Mouse (Mus musculus): ENCODE measurements at regions not wholly inside any gene's neighbourhood (a gene's known extent, or its start where the extent isn't known, plus 50 kb on each side); places are given as distances from the start of the nearest gene placed in this dataset.

DNA sequence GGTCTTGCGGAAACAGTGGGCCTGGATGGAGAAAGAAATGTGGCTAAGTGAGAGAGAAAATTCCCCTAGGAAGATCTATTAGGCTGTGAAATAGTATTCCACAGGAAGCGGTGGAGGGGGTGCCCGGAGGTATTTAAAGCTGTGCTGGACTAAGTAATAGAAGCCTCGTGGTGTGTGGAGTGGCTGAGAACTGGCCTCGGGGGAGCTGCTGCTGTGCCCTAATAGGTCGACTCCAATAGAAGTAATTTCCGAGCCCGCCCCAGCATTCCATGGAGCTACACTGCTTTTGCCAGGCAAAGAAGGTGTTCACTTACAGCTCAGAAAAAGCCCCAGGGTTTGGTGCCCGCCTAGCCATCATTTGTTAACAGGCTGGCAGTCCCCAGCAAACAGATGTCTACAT is 317.1 kb upstream of the Zmiz1 start:
- no peak for ATAC-seq
- 49% methylated on average over 9 of the region's 9 CpGs for WGBS

DNA sequence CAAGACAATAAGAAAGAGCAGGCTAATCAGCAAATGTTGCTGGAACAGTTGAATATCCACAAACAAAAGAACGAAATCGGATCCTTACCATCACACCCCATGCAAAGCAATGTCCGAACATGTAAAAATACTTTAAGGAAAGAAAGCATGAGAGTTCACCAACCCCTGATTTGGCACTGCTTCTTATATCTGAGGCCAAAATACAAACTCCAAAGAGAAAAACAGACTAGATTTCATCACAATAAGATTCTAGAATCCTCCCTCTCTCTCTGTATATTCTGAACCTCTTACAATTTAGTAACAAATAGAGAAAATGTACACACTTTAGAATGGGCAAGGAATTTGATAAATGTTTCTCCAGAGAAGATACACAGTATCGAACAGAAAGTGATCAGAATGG is 315.9 kb upstream of the Zmiz1 start:
- Histone ChIP-seq H3K27ac (ENCODE audit: low read length) (no peak overlapping the region), H3K9ac (ENCODE audit: low read depth, low read length) (no peak overlapping the region), H3K9me3 (ENCODE audit: control insufficient read depth, low read length) (no peaks in the 10 kb centered on the region), H3K4me3 (ENCODE audit: low read length) (no peak overlapping the region), H3K4me2 (ENCODE audit: low read depth, low read length) (no peak overlapping the region), H3K4me1 (ENCODE audit: control insufficient read depth, insufficient read depth, low read length) (peaks cover 17% of the 10 kb centered on the region), H3K27me3 (replicated peaks; ENCODE audit: control insufficient read depth, insufficient read depth, low read length) (no peaks in the 10 kb centered on the region), H3K36me3 (ENCODE audit: control insufficient read depth, insufficient read depth, low read length) (no peaks in the 10 kb centered on the region)
- ATAC-seq, result no peak
- 86% methylated on average over 4 of the region's 4 CpGs for WGBS

More for the DNA sequence above, 317.1 kb upstream of the Zmiz1 start:
- no peaks in the 10 kb centered on the region for H3K27me3 ChIP-seq (replicated peaks; ENCODE audit: control insufficient read depth, insufficient read depth, low read length)
- H3K4me3 ChIP-seq (ENCODE audit: low read length), result no peak overlapping the region
- peaks cover 19% of the 10 kb centered on the region for H3K4me1 ChIP-seq (ENCODE audit: control insufficient read depth, insufficient read depth, low read length)
- H3K4me2 ChIP-seq (ENCODE audit: low read depth, low read length), result no peak overlapping the region
- peak overlapping the region; percentile 19; the same call in 1 of the 2 replicates for H3K27ac ChIP-seq (ENCODE audit: low read length)
- H3K9me3 ChIP-seq (ENCODE audit: control insufficient read depth, low read length), result no peaks in the 10 kb centered on the region
- no peaks in the 10 kb centered on the region for H3K36me3 ChIP-seq (ENCODE audit: control insufficient read depth, insufficient read depth, low read length)
- no peak overlapping the region for H3K9ac ChIP-seq (ENCODE audit: low read depth, low read length)

DNA sequence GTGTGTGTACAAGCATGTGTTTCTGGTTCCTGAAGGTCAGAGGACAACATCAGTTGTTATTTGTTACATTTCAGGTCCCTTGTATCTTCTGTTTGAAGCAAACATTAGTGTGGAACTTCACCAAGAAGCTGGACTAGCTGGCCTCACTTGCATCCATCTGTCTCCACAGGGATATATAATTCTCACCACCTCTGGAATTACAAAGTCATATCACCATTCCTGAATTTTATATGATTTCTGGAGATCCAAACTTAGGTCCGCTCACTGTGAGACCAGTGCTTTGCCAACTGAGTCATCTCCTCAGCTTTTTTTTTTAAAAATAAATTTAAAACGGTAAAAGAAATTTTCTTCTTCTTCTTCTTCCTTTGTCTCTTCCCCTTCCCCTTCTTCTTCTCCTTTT is 311.3 kb upstream of the Zmiz1 start:
- WGBS, result 92% methylated on average over 2 of the region's 2 CpGs
- H3K9ac ChIP-seq (ENCODE audit: low read depth, low read length), result no peak overlapping the region
- H3K4me2 ChIP-seq (ENCODE audit: low read depth, low read length), result no peak overlapping the region
- no peaks in the 10 kb centered on the region for H3K27me3 ChIP-seq (replicated peaks; ENCODE audit: control insufficient read depth, insufficient read depth, low read length)
- H3K4me3 ChIP-seq (ENCODE audit: low read length), result no peak overlapping the region
- no peaks in the 10 kb centered on the region for H3K4me1 ChIP-seq (ENCODE audit: control insufficient read depth, insufficient read depth, low read length)
- no peak for ATAC-seq
- no peaks in the 10 kb centered on the region for H3K36me3 ChIP-seq (ENCODE audit: control insufficient read depth, insufficient read depth, low read length)
- no peaks in the 10 kb centered on the region for H3K9me3 ChIP-seq (ENCODE audit: control insufficient read depth, low read length)
- no peak overlapping the region for H3K27ac ChIP-seq (ENCODE audit: low read length)

DNA sequence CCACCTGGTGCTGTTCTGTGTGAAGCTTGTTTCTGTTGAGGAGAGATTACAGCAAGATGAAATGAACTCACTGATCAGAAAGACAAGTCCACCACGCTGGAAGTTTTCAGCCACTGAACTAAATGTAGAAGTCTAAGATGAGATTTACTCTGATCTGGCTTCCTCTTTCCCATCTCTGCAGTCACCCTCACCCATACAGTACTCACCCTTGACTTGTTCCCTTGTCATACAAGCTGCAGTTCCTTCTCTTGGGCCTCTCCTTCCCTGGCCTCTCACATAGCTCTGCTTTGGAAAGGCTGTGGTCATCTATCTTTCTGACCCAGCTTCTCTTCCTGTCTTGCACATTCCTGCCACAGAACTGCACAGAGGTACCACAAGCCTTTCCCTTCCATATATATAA is 308.0 kb upstream of the Zmiz1 start:
- no peaks in the 10 kb centered on the region for H3K9me3 ChIP-seq (ENCODE audit: control insufficient read depth, low read length)

DNA sequence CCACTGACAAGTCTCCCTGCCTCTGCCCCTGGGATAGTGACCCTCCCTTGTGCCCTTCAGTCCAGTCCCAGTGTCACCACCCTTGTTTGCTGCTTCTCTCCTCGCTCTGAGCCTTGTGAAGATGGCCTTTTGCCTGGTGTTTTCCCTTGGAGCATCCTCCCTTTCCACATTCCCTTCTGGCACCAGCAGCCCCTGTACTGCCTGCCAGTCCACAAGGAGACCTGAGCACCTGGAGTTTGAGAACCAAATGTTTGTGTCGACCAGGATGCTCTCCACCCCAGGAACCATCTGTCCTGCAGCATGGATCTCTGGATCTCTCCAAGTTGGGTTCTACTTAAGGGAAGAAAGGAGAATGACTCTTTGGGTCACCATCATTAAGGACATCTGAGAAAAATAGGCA is 307.5 kb upstream of the Zmiz1 start:
- Histone ChIP-seq H3K9me3 (ENCODE audit: control insufficient read depth, low read length) (no peaks in the 10 kb centered on the region), H3K9ac (ENCODE audit: low read depth, low read length) (no peak overlapping the region), H3K27ac (ENCODE audit: low read length) (no peak overlapping the region), H3K4me1 (ENCODE audit: control insufficient read depth, insufficient read depth, low read length) (peaks cover 5% of the 10 kb centered on the region; the same call in 1 of the 2 replicates), H3K4me3 (ENCODE audit: low read length) (no peak overlapping the region), H3K36me3 (ENCODE audit: control insufficient read depth, insufficient read depth, low read length) (no peaks in the 10 kb centered on the region), H3K4me2 (ENCODE audit: low read depth, low read length) (no peak overlapping the region), H3K27me3 (replicated peaks; ENCODE audit: control insufficient read depth, insufficient read depth, low read length) (no peaks in the 10 kb centered on the region)
- WGBS, result 77% methylated on average over 2 of the region's 2 CpGs
- no peak for ATAC-seq

More for the DNA sequence above, 308.0 kb upstream of the Zmiz1 start:
- Histone ChIP-seq H3K9ac (ENCODE audit: low read depth, low read length) (no peak overlapping the region), H3K27ac (ENCODE audit: low read length) (no peak overlapping the region), H3K4me2 (ENCODE audit: low read depth, low read length) (no peak overlapping the region), H3K4me1 (ENCODE audit: control insufficient read depth, insufficient read depth, low read length) (peaks cover 5% of the 10 kb centered on the region; the same call in 1 of the 2 replicates), H3K36me3 (ENCODE audit: control insufficient read depth, insufficient read depth, low read length) (no peaks in the 10 kb centered on the region), H3K27me3 (replicated peaks; ENCODE audit: control insufficient read depth, insufficient read depth, low read length) (no peaks in the 10 kb centered on the region), H3K4me3 (ENCODE audit: low read length) (no peak overlapping the region)
- WGBS, result 69% methylated on average over 1 of the region's 1 CpGs
- no peak for ATAC-seq

DNA sequence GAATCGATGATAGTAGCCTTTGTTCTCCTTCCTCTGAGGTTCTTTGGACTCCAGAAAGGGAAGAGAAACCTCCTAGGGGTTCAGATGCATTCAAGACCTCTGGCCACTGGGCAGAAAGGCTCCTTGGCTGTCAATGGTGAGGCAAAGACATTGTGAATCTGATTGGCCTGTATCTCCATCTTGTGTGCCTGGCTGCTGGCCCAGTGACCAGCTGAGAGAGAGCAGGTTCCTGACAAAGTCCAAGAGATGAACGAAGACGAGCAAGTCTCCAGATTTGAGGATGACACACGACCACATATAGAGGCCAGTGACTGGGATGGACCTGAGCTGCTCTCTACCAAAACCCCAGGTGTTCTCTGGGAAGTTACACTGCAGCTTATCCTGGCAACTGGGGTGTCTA is 305.4 kb upstream of the Zmiz1 start:
- no peak overlapping the region for H3K9ac ChIP-seq (ENCODE audit: low read depth, low read length)
- WGBS, result 76% methylated on average over 4 of the region's 4 CpGs
- no peak overlapping the region for H3K27ac ChIP-seq (ENCODE audit: low read length)
- H3K36me3 ChIP-seq (ENCODE audit: control insufficient read depth, insufficient read depth, low read length), result no peaks in the 10 kb centered on the region
- H3K27me3 ChIP-seq (replicated peaks; ENCODE audit: control insufficient read depth, insufficient read depth, low read length), result no peaks in the 10 kb centered on the region
- ATAC-seq, result no peak
- peaks cover 5% of the 10 kb centered on the region; the same call in 1 of the 2 replicates for H3K4me1 ChIP-seq (ENCODE audit: control insufficient read depth, insufficient read depth, low read length)
- no peak overlapping the region for H3K4me2 ChIP-seq (ENCODE audit: low read depth, low read length)
- H3K9me3 ChIP-seq (ENCODE audit: control insufficient read depth, low read length), result no peaks in the 10 kb centered on the region
- no peak overlapping the region for H3K4me3 ChIP-seq (ENCODE audit: low read length)

DNA sequence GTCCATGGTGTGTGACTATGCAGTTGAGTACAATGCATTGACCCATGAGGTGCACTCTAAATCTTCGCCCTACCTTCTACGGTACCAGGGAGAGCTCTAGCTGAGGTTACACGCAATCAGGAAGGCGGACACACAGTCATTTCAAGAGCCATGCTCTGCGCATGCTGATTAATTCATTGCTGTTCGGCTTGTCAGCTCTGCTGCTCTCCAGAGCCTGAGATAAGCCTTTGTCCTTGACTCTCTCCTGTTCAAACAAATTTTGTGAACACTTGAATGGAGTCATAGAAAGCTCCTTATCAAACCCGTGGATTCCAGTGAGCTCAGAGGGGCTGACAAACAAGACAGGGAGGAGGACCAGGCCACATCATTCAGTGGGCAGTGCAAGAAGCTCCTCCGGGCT is 304.8 kb upstream of the Zmiz1 start:
- Histone ChIP-seq H3K27ac (ENCODE audit: low read length) (no peak overlapping the region), H3K27me3 (replicated peaks; ENCODE audit: control insufficient read depth, insufficient read depth, low read length) (no peaks in the 10 kb centered on the region), H3K9me3 (ENCODE audit: control insufficient read depth, low read length) (no peaks in the 10 kb centered on the region), H3K9ac (ENCODE audit: low read depth, low read length) (no peak overlapping the region), H3K4me2 (ENCODE audit: low read depth, low read length) (no peak overlapping the region), H3K4me3 (ENCODE audit: low read length) (no peak overlapping the region), H3K4me1 (ENCODE audit: control insufficient read depth, insufficient read depth, low read length) (peaks cover 5% of the 10 kb centered on the region; the same call in 1 of the 2 replicates), H3K36me3 (ENCODE audit: control insufficient read depth, insufficient read depth, low read length) (no peaks in the 10 kb centered on the region)
- WGBS, result 63% methylated on average over 8 of the region's 8 CpGs
- ATAC-seq, result no peak

DNA sequence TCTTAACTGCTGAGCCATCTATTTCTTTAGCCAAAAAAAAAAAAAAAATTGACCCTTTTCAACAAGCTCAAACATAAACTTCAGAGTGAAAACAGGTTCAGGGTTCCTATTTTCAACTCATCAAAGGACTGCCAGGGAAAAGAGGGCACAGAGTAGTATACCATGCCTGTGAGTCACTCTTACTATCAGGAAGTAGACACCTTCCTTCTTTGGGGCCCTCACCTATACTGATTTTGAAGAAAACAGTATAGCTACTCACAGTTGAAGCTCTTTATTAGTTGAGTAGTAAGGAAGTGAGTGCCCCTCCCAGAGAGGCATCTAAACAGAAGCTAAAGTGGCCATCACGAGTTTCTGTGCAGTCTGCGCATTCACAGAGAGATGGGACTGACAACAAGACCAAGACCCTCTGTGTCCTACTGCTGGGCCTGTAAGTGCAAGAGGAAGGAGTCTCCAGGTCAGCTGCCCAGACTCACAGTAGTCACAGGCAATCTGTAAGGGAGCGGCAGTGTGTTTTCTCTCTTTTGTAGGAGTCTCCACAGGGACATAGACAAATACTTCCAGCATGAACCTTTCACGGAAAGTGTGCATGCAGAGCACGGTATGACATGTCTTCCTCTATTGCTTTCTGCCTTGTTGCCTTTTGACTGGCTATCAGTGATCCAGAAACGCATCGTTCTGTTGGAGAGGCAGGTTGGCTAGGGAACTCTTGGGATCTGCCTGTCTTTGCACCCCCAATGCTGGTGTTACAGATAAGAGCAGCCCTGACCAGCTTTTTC is 303.8 kb upstream of the Zmiz1 start:
- Histone ChIP-seq H3K4me3 (ENCODE audit: low read length) (no peak overlapping the region), H3K27ac (ENCODE audit: low read length) (no peak overlapping the region), H3K27me3 (replicated peaks; ENCODE audit: control insufficient read depth, insufficient read depth, low read length) (no peaks in the 10 kb centered on the region), H3K4me2 (ENCODE audit: low read depth, low read length) (no peak overlapping the region), H3K4me1 (ENCODE audit: control insufficient read depth, insufficient read depth, low read length) (peaks cover 5% of the 10 kb centered on the region; the same call in 1 of the 2 replicates), H3K36me3 (ENCODE audit: control insufficient read depth, insufficient read depth, low read length) (no peaks in the 10 kb centered on the region), H3K9me3 (ENCODE audit: control insufficient read depth, low read length) (no peaks in the 10 kb centered on the region), H3K9ac (ENCODE audit: low read depth, low read length) (no peak overlapping the region)
- 61% methylated on average over 7 of the region's 7 CpGs for WGBS
- ATAC-seq, result peak; percentile 66; the same call in 1 of the 2 replicates

DNA sequence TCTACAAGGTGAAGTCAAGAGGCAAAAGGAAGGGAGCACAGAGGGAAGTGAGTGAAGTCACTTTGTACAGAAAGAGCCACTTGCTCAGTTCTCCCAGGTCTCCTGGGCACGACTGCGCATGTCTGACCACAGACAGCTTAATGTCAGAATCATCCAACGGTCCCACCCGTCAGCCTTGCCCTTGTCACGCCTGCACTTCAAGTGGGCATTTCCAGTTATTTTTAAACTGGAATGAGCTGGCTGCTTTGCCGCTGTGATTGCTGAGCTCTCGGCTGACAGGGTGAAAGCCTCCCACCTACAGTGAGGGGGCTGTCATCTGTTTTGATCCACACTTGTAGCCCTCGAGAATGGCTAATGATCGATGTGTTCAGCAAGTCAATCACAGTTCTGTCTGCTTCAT is 302.8 kb upstream of the Zmiz1 start:
- no peak for ATAC-seq
- WGBS, result 55% methylated on average over 9 of the region's 9 CpGs
- Histone ChIP-seq H3K27me3 (replicated peaks; ENCODE audit: control insufficient read depth, insufficient read depth, low read length) (no peaks in the 10 kb centered on the region), H3K4me1 (ENCODE audit: control insufficient read depth, insufficient read depth, low read length) (peaks cover 6% of the 10 kb centered on the region; the same call in 1 of the 2 replicates), H3K4me3 (ENCODE audit: low read length) (no peak overlapping the region), H3K9ac (ENCODE audit: low read depth, low read length) (no peak overlapping the region), H3K4me2 (ENCODE audit: low read depth, low read length) (no peak overlapping the region), H3K9me3 (ENCODE audit: control insufficient read depth, low read length) (no peaks in the 10 kb centered on the region), H3K27ac (ENCODE audit: low read length) (no peak overlapping the region), H3K36me3 (ENCODE audit: control insufficient read depth, insufficient read depth, low read length) (no peaks in the 10 kb centered on the region)

Measured in intestine, embryonic 16.5 days (tissue).